Mouse (Mus musculus) midbrain, postnatal 0 days (tissue): ENCODE data around the gene Has1. TPM values are rescaled to one million over a fixed set of nuclear protein-coding genes. Genes with fewer than 3 reads are reported as not detected.

Source experiments
- ATAC-seq: fragments of 200-750 bp; cut with Nextera tagmentation; 2 replicates; pipeline ENCODE4 v1.8.0; 2017; ENCODE audit warnings: moderate number of reproducible peaks, mild to moderate bottlenecking, moderate TSS enrichment, moderate library complexity; ENCODE audit not compliant: low FRiP score
- DNase-seq: peaks from one replicate; pipeline ENCODE4 v3.0.0-alpha.2; 2015; ENCODE audit warnings: low spot score
- H3K27ac ChIP-seq: fragments of 300-500 bp; sonication (generic); 2 replicates; pipeline ENCODE4 v1.5.1; 2014; ENCODE audit warnings: low read depth, mild to moderate bottlenecking, low read length, mixed read lengths
- H3K27me3 ChIP-seq: fragments of 300-500 bp; sonication (generic); 2 replicates; pipeline ENCODE4 v1.6.1; 2014; ENCODE audit warnings: low read length, control low read depth, mixed read lengths; ENCODE audit not compliant: insufficient read depth
- H3K36me3 ChIP-seq: fragments of 300-500 bp; sonication (generic); 2 replicates; pipeline ENCODE4 v1.6.1; 2014; ENCODE audit warnings: low read length, control low read depth, mixed read lengths; ENCODE audit not compliant: insufficient read depth
- H3K4me1 ChIP-seq: fragments of 300-500 bp; sonication (generic); 2 replicates; pipeline ENCODE4 v1.6.1; 2014; ENCODE audit warnings: mild to moderate bottlenecking, control low read depth, antibody characterized with exemption, low read length, mixed read lengths; ENCODE audit not compliant: insufficient read depth
- H3K4me2 ChIP-seq: fragments of 300-500 bp; sonication (generic); 2 replicates; pipeline ENCODE4 v1.6.1; 2014; ENCODE audit warnings: low read depth, mild to moderate bottlenecking, low read length, mixed read lengths; ENCODE audit not compliant: poor library complexity, severe bottlenecking
- H3K4me3 ChIP-seq: fragments of 300-500 bp; sonication (generic); 2 replicates; pipeline ENCODE4 v1.5.1; 2014; ENCODE audit warnings: low read depth, mild to moderate bottlenecking, low read length, moderate library complexity
- H3K9ac ChIP-seq: fragments of 300-500 bp; sonication (generic); replicated peaks from 2 replicates; pipeline ENCODE4 v1.6.1; 2014; ENCODE audit warnings: mild to moderate bottlenecking, low read length, moderate library complexity, mixed read lengths; ENCODE audit not compliant: poor library complexity, severe bottlenecking
- H3K9me3 ChIP-seq: fragments of 300-500 bp; sonication (generic); 2 replicates; pipeline ENCODE4 v1.6.1; 2016; ENCODE audit warnings: low read length, control low read depth
- CTCF ChIP-seq: IDR thresholded peaks from 2 replicates; pipeline ENCODE4 v1.5.1; 2016; ENCODE audit warnings: antibody characterized with exemption, mild to moderate bottlenecking
- WGBS: fragments of 180-500 bp; shearing (Covaris S2); extraction: QIAGEN DNeasy Blood & Tissue Kit; methylation state at CpG from one replicate; pipeline ENCODE4 v1.1.7; 2014; 5-methylcytosine and 5-hydroxymethylcytosine counted together
- microRNA counts: library from miRNA; unstranded; fragments of <30 nt; microRNA quantifications from one replicate; lab custom pipeline; 2015
- microRNA-seq: library from miRNA; unstranded; fragments of <30 nt; microRNA quantifications from one replicate; pipeline ENCODE4, GENCODE M21; 2016; ENCODE audit warnings: borderline number of aligned reads
- polyA plus RNA-seq: library from polyadenylated mRNA; unstranded; fragments of >200 nt; fragmentation: Nextera tagmentation; extraction: Ambion mirVana; gene quantifications from 2 replicates; pipeline ENCODE4 v1.2.1, GENCODE M21; 2015
- total RNA-seq: library from RNA; depleted of rRNA; stranded (reverse); fragments of >200 nt; gene quantifications from 2 replicates; pipeline ENCODE4 v1.2.3, GENCODE M21; 2014; rRNA removed

Gene Has1
- total and polyA plus RNA-seq, 2 experiments from 2014 or later: 0.81 to 1.5 TPM

DNA sequence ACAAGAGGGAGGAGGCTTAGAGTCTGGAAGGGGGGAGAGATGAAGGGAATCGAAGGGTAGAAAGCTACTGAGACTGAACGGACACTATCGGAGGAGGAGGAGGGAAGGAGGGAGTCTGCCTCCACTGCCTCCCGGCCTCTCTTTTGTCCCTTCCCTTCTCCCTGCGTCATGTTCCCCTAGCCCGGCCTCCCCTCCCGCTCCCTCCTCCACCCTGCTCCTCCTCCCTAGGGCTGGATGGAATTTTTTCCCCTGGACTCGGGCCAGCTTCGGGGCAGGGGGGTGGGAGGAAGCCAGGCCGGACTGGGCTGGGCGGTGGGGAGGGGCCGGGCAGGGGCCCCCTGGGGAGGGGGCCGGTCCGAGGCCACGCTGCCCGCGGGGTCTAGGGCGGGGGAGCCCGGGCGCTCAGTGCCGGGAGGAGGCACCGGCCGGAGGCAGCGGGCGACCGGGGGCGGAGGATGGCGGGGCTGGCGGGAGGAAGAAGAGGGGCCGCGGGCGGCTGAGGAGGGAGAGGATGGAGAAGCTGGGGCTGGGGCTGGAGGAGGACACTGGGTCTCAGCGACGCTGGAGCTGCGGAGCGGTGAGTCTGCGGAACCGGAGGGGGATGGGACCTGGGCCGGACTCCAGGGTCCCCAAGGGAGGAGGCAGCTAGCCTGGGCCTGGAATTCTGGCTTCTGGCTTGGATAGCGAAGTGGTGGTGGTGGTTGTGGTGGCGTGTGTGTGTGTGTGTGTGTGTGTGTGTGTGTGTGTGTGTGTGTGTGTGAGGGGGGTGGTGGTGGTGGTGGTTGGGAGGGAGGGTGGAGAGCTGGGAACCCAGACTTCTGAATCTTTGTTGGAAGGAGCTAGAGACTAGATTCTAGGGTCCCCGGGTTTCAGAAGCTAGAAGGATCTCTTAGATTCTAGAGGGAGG is 28.0 kb downstream of the Has1 start, which contains the start of gene Spaca6:
Gene Spaca6 (plus strand): TSS at position 408 of the 907 bp plus-strand sequence.
- H3K4me1 ChIP-seq: peaks cover 17% of the 10 kb centered on the region; the same call in 1 of the 2 replicates
- no peaks in the 10 kb centered on the region for H3K27me3 ChIP-seq
- peak within 1 kb of the TSS; percentile 89 for H3K4me2 ChIP-seq
- peak within 1 kb of the TSS; percentile 90 for H3K4me3 ChIP-seq
- TF ChIP-seq CTCF: no peak
- no peaks in the 10 kb centered on the region for H3K36me3 ChIP-seq
- peak; percentile 89 for DNase-seq
- H3K9ac ChIP-seq: peak within 1 kb of the TSS; percentile 98
- no peaks in the 10 kb centered on the region for H3K9me3 ChIP-seq
- WGBS: under 1% methylated on average over 36 of the region's 42 CpGs
- ATAC-seq: peak; percentile 84
- peak within 1 kb of the TSS; percentile 100 for H3K27ac ChIP-seq

DNA sequence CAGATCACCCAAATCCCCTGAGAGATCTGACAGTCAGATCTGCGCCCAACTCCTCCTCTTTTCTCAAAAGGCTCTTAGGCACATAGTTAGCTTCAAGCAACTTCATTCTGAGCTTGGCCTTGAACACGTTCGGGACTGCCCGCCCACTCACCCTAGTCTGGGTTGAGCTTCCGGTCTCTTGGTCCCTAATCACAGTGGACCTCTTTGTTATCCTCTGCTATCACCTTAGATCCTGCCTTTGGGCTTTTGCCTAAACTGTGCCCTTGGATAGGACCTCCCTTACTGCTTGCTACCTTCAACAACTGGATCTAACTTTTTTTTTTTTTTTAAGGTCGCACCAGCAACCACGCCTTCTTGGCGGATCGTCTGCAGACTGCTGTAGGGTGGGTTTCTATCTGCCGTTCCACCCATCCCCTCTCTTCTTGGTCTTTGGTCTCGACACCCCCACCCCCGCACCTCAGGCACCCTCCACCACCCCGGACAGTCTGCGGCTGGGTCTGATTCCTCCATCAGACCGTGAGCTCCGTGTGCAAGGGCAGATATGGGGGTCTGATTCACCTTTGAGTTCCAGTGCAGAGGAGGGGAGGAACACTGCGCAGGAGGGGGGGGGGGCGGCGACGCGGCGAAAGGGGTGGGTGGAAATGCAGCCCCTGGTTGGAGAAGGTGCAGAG is 28.9 kb downstream of the Has1 start:
- Histone ChIP-seq H3K4me1 (peaks cover 15% of the 10 kb centered on the region; the same call in 1 of the 2 replicates), H3K4me2 (peak overlapping the region; percentile 89), H3K27ac (peak overlapping the region; percentile 100), H3K36me3 (no peaks in the 10 kb centered on the region), H3K9me3 (no peaks in the 10 kb centered on the region), H3K9ac (peak overlapping the region; percentile 98), H3K4me3 (peak overlapping the region; percentile 90), H3K27me3 (no peaks in the 10 kb centered on the region)
- peak; percentile 61 for ATAC-seq
- TF ChIP-seq CTCF: no peak
- under 1% methylated on average over 18 of the region's 22 CpGs for WGBS
- peak; percentile 59 for DNase-seq

DNA sequence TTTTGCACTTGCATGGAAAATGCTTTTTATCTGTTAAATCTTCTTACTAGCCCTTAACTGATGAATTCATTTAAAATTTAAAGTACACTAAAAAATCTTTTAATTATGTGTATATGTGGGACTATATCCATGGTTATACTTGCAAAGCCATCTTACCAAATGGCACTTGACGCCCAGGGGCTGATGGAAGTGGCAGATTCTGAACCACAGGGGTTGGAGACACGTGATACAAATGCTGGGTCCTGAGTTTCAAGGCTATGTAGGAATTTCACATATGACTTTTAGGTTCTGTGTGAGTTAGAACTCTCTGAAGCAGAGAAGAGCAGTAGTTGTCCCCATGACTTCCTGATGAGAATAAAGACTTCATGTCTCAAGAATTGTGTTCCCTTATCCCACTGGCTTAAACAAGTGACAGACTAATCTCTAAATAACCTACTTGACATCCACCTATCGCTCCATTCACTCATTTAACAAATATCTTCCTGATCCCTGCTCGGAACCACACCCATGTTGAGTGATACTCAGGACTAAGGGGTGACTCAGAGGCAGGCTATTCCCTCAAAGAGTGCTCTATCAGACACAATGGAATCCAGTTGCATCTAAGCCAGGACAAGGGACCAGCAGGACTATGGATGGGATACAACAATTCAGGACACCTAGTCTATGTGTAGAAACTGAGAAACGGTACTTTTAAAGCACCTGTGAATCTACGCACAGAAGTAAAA is 31.2 kb downstream of the Has1 start:
- no peaks in the 10 kb centered on the region for H3K9me3 ChIP-seq
- 86% methylated on average over 6 of the region's 6 CpGs for WGBS

DNA sequence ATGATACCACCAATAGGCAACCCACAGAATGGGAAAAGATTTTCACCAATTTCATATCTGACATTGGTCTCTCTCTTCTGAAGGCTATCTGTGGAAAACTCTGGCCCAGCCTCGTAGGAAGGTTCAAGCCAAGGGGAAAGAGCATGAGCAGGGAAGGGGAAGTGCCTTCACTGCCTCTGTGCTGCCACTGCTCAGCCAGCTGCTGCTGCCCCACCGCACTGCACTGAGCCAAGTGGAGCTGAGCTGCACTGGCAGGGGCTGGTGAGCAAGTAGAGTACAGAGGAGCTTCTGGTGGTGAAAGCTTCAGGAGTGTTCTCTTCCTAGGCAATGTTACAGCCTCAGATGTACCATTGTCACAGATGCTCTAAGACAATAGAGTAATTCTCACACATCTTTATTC is 59.5 kb downstream of the Has1 start:
- DNase-seq (no peak), ATAC-seq (no peak)
- WGBS: 57% methylated on average over 2 of the region's 2 CpGs

More for the DNA sequence above, 31.2 kb downstream of the Has1 start:
- H3K4me3 ChIP-seq: no peak overlapping the region
- no peak for TF ChIP-seq CTCF
- ATAC-seq (no peak), DNase-seq (no peak)
- H3K27ac ChIP-seq: no peak overlapping the region
- no peak overlapping the region for H3K4me2 ChIP-seq
- H3K4me1 ChIP-seq: peaks cover 3% of the 10 kb centered on the region; the same call in 1 of the 2 replicates
- H3K36me3 ChIP-seq: no peaks in the 10 kb centered on the region
- no peaks in the 10 kb centered on the region for H3K27me3 ChIP-seq
- no peak overlapping the region for H3K9ac ChIP-seq

More for the DNA sequence above, 59.5 kb downstream of the Has1 start:
- Histone ChIP-seq H3K4me3 (no peak overlapping the region), H3K4me1 (no peaks in the 10 kb centered on the region), H3K27me3 (no peaks in the 10 kb centered on the region), H3K36me3 (no peaks in the 10 kb centered on the region), H3K9ac (no peak overlapping the region), H3K9me3 (no peaks in the 10 kb centered on the region), H3K27ac (no peak overlapping the region), H3K4me2 (no peak overlapping the region)
- no peak for TF ChIP-seq CTCF

MicroRNAs encoded within 50 kb of the gene (microRNA counts, 519-probe panel; counts per million panel counts)
- microRNA mmu-let-7e (lab: Ali Mortazavi, UCI) (6,015 counts per million, percentile 97 among the panel's probes with 10 or more counts), microRNA mmu-miR-125a-3p (lab: Ali Mortazavi, UCI) (528 counts per million, percentile 58 among the panel's probes with 10 or more counts), microRNA mmu-miR-125a-5p (lab: Ali Mortazavi, UCI) (7,059 counts per million, percentile 99 among the panel's probes with 10 or more counts), microRNA mmu-miR-99b (lab: Ali Mortazavi, UCI) (4,365 counts per million, percentile 86 among the panel's probes with 10 or more counts)

Small RNA genes within 50 kb of the gene (microRNA-seq; reads per million reads assigned to microRNA genes)
- gene Gm25927 (not detected), gene Mir125a (8,955 reads per million, percentile 94 among the genes with 10 or more reads in this experiment), gene Mir99b (17,139 reads per million, percentile 97 among the genes with 10 or more reads in this experiment), gene Mirlet7e (not detected)

Other genes starting within 250 kb of the Has1 start
- gene Lnpep, start 230.2 kb downstream of the Has1 start, total RNA-seq: 24.5 and 31.2 TPM in 2 replicates
- gene Lnpep, start 230.2 kb downstream of the Has1 start, polyA plus RNA-seq: 4.5 and 6.2 TPM in 2 replicates
- not detected in 2 replicates for gene Vmn2r90, start 151.5 kb downstream of the Has1 start, total RNA-seq
- 0.05 TPM in 1 of 2 replicates, not detected in the other for gene Vmn2r90, start 151.5 kb downstream of the Has1 start, polyA plus RNA-seq
- 17.4 and 34.0 TPM in 2 replicates for gene Spaca6, start 28.0 kb downstream of the Has1 start, total RNA-seq
- 14.1 and 16.2 TPM in 2 replicates for gene Spaca6, start 28.0 kb downstream of the Has1 start, polyA plus RNA-seq
- 0.52 TPM in 1 of 2 replicates, not detected in the other for gene Fpr1, start 28.7 kb upstream of the Has1 start, total RNA-seq
- 0.22 TPM in 1 of 2 replicates, not detected in the other for gene Fpr1, start 28.7 kb upstream of the Has1 start, polyA plus RNA-seq
- 0.52 TPM in 1 of 2 replicates, not detected in the other for gene Fpr2, start 32.6 kb upstream of the Has1 start, total RNA-seq
- 0.31 and 0.74 TPM in 2 replicates for gene Fpr2, start 32.6 kb upstream of the Has1 start, polyA plus RNA-seq
- gene Fpr3, start 32.6 kb upstream of the Has1 start, total RNA-seq: not detected in 2 replicates
- not detected in 2 replicates for gene Fpr3, start 32.6 kb upstream of the Has1 start, polyA plus RNA-seq
- not detected in 2 replicates for gene Fpr-rs4, start 166.5 kb upstream of the Has1 start, total RNA-seq
- not detected in 2 replicates for gene Fpr-rs4, start 166.5 kb upstream of the Has1 start, polyA plus RNA-seq
- gene Vmn2r124, start 194.2 kb upstream of the Has1 start, total RNA-seq: not detected in 2 replicates
- not detected in 2 replicates for gene Vmn2r124, start 194.2 kb upstream of the Has1 start, polyA plus RNA-seq
- gene Vmn2r91, start 229.8 kb upstream of the Has1 start, total RNA-seq: not detected in 2 replicates
- gene Vmn2r91, start 229.8 kb upstream of the Has1 start, polyA plus RNA-seq: not detected in 2 replicates